Mouse (Mus musculus) lung, embryonic 16.5 days (tissue): ENCODE measurements around the gene Gm10974. TPM values are rescaled to one million over a fixed set of nuclear protein-coding genes. Genes with fewer than 3 reads are reported as not detected.
A peak's percentile ranks its signal among the peaks of the same experiment; 100 is the strongest.

Experiments used
- ATAC-seq: fragments of 200-750 bp; cut with Nextera tagmentation; 2 replicates; pipeline ENCODE4 v1.8.0; 2017; ENCODE audit warnings: low read depth, mild to moderate bottlenecking, moderate library complexity
- H3K27ac ChIP-seq: fragments of 300-500 bp; sonication (generic); 2 replicates; pipeline ENCODE4 v1.5.1; 2014; ENCODE audit warnings: mild to moderate bottlenecking, control low read depth, low read length
- H3K27me3 ChIP-seq: fragments of 300-500 bp; sonication (generic); 2 replicates; pipeline ENCODE4 v1.6.1; 2014; ENCODE audit warnings: low read depth, low read length, mixed read lengths; ENCODE audit not compliant: control insufficient read depth, insufficient read depth
- H3K36me3 ChIP-seq: fragments of 300-500 bp; sonication (generic); 2 replicates; pipeline ENCODE4 v1.6.1; 2014; ENCODE audit warnings: low read length; ENCODE audit not compliant: control insufficient read depth, insufficient read depth
- H3K4me1 ChIP-seq: fragments of 300-500 bp; sonication (generic); replicated peaks from 2 replicates; pipeline ENCODE4 v1.6.1; 2014; ENCODE audit warnings: low read length, mixed read lengths; ENCODE audit not compliant: control insufficient read depth, insufficient read depth
- H3K4me2 ChIP-seq: fragments of 300-500 bp; sonication (generic); 2 replicates; pipeline ENCODE4 v1.6.1; 2014; ENCODE audit warnings: low read depth, low read length, control low read depth
- H3K4me3 ChIP-seq: fragments of 300-500 bp; sonication (generic); 2 replicates; pipeline ENCODE4 v1.5.1; 2014; ENCODE audit warnings: mild to moderate bottlenecking, low read length, control low read depth
- H3K9ac ChIP-seq: fragments of 300-500 bp; sonication (generic); 2 replicates; pipeline ENCODE4 v1.6.1; 2014; ENCODE audit warnings: low read length, control low read depth
- H3K9me3 ChIP-seq: fragments of 300-500 bp; sonication (generic); 2 replicates; pipeline ENCODE4 v1.6.1; 2016; ENCODE audit warnings: low read length; ENCODE audit not compliant: control insufficient read depth
- WGBS: fragments of 180-500 bp; shearing (Covaris S2); extraction: QIAGEN DNeasy Blood & Tissue Kit; methylation state at CpG from one replicate; pipeline ENCODE4 v1.1.7; 2014; 5-methylcytosine and 5-hydroxymethylcytosine counted together
- polyA plus RNA-seq: library from polyadenylated mRNA; unstranded; fragments of >200 nt; fragmentation: Nextera tagmentation; extraction: Ambion mirVana; gene quantifications from 2 replicates; pipeline ENCODE4 v1.2.1, GENCODE M21; 2015

The Gm10974 gene
- polyA plus RNA-seq, 1 experiment from 2014 or later = not detected

DNA sequence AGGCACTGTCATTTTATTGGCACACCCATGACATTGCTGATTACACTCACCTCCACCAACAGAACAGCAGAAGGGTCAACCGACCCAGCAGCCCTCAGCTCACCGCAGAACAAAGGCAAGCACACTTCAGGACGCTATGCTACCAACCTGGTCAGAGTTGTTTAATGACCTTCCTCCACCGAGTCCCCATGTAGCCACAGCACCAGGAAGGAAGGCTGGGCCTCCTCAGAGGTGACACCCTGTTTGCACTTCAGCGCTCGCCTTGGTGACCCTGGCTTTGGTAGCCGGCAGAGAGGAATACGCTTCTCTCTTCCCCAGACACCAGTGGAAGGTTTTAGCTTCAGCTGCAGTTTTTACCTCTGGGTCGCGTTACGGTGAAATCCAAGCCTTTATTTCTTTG, 16.0 kb upstream of the Gm10974 start:
- ATAC-seq = no peak
- Histone ChIP-seq H3K27ac (no peak overlapping the region), H3K27me3 (no peaks in the 10 kb centered on the region), H3K4me1 (no peaks in the 10 kb centered on the region; the same call in 1 of the 2 replicates), H3K9me3 (no peaks in the 10 kb centered on the region), H3K36me3 (no peaks in the 10 kb centered on the region), H3K4me3 (no peak overlapping the region), H3K9ac (no peak overlapping the region), H3K4me2 (no peak overlapping the region)
- WGBS = 49% methylated on average over 11 of the region's 11 CpGs

- ATAC-seq = no peak
- WGBS = 76% methylated on average over 4 of the region's 4 CpGs
These were observed 14.6 kb upstream of the Gm10974 start for GRCm38 (mm10) chr7:66351074-66351473.

GRCm38 (mm10) chr7:66354911-66355310, 10.8 kb upstream of the Gm10974 start:
- no peak for ATAC-seq
- Histone ChIP-seq H3K4me2 (no peak overlapping the region), H3K36me3 (peaks cover 4% of the 10 kb centered on the region; the same call in 1 of the 2 replicates), H3K27ac (no peak overlapping the region), H3K9ac (no peak overlapping the region), H3K4me3 (no peak overlapping the region), H3K4me1 (no peaks in the 10 kb centered on the region), H3K27me3 (no peaks in the 10 kb centered on the region), H3K9me3 (no peaks in the 10 kb centered on the region)
- 48% methylated on average over 3 of the region's 3 CpGs for WGBS

More at GRCm38 (mm10) chr7:66351074-66351473, 14.6 kb upstream of the Gm10974 start:
- H3K4me1 ChIP-seq = no peaks in the 10 kb centered on the region; the same call in 1 of the 2 replicates
- no peaks in the 10 kb centered on the region for H3K27me3 ChIP-seq
- no peak overlapping the region for H3K9ac ChIP-seq
- H3K36me3 ChIP-seq = no peaks in the 10 kb centered on the region
- H3K4me2 ChIP-seq = no peak overlapping the region
- H3K4me3 ChIP-seq = no peak overlapping the region
- H3K9me3 ChIP-seq = no peaks in the 10 kb centered on the region
- H3K27ac ChIP-seq = no peak overlapping the region

- Histone ChIP-seq H3K9ac (no peak overlapping the region), H3K27me3 (no peaks in the 10 kb centered on the region), H3K36me3 (peaks cover 11% of the 10 kb centered on the region), H3K27ac (no peak overlapping the region), H3K9me3 (peaks cover 5% of the 10 kb centered on the region), H3K4me2 (no peak overlapping the region), H3K4me1 (no peaks in the 10 kb centered on the region), H3K4me3 (no peak overlapping the region)
- WGBS = 82% methylated on average over 8 of the region's 8 CpGs
- no peak for ATAC-seq
These were observed 9.7 kb upstream of the Gm10974 start for GRCm38 (mm10) chr7:66355791-66356522.

- H3K4me3 ChIP-seq = no peak overlapping the region
- ATAC-seq = no peak
- H3K9me3 ChIP-seq = peaks cover 19% of the 10 kb centered on the region
- no peaks in the 10 kb centered on the region for H3K4me1 ChIP-seq
- no peak overlapping the region for H3K9ac ChIP-seq
- 93% methylated on average over 3 of the region's 3 CpGs for WGBS
- no peak overlapping the region for H3K27ac ChIP-seq
- no peaks in the 10 kb centered on the region for H3K27me3 ChIP-seq
- no peak overlapping the region for H3K4me2 ChIP-seq
- H3K36me3 ChIP-seq = peaks cover 12% of the 10 kb centered on the region
These were observed 7.2 kb upstream of the Gm10974 start for GRCm38 (mm10) chr7:66358461-66358860.

DNA sequence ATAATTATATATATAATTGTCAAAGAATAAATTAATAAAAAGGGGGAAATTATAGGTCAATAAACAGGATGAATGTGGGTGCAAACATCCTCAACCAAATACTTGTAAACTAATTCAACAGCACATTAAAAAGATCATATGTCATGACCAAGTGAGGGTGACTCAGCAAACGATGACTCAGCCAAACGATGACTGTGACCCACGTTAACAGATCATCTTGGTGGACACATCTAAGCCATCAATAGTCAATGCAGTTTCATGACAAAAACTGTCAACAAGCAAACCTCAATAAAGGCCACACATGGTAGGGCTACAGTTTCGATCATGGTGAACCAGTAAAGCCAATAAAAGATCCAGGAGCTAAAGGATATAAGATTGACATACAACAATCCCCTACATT, 6.7 kb upstream of the Gm10974 start:
- H3K9ac ChIP-seq = no peak overlapping the region
- peaks cover 12% of the 10 kb centered on the region for H3K36me3 ChIP-seq
- H3K27ac ChIP-seq = no peak overlapping the region
- H3K27me3 ChIP-seq = no peaks in the 10 kb centered on the region
- peaks cover 19% of the 10 kb centered on the region for H3K9me3 ChIP-seq
- H3K4me3 ChIP-seq = no peak overlapping the region
- 85% methylated on average over 4 of the region's 4 CpGs for WGBS
- no peak overlapping the region for H3K4me2 ChIP-seq
- H3K4me1 ChIP-seq = no peaks in the 10 kb centered on the region
- ATAC-seq = no peak

- H3K4me2 ChIP-seq = no peak overlapping the region
- H3K27me3 ChIP-seq = no peaks in the 10 kb centered on the region
- H3K9ac ChIP-seq = no peak overlapping the region
- H3K4me1 ChIP-seq = peaks cover 11% of the 10 kb centered on the region
- H3K4me3 ChIP-seq = no peak overlapping the region
- 90% methylated on average over 11 of the region's 11 CpGs for WGBS
- ATAC-seq = no peak
- H3K27ac ChIP-seq = no peak overlapping the region
- peaks cover 12% of the 10 kb centered on the region for H3K36me3 ChIP-seq
- peaks cover 19% of the 10 kb centered on the region for H3K9me3 ChIP-seq
These were observed 1.2 kb upstream of the Gm10974 start for GRCm38 (mm10) chr7:66364491-66364890.

GRCm38 (mm10) chr7:66365411-66365810, 294 bp upstream of the Gm10974 start:
- Histone ChIP-seq H3K27me3 (no peaks in the 10 kb centered on the region), H3K9me3 (peaks cover 17% of the 10 kb centered on the region), H3K4me1 (peaks cover 19% of the 10 kb centered on the region), H3K36me3 (peaks cover 4% of the 10 kb centered on the region), H3K27ac (peak overlapping the region; percentile 19; the same call in 1 of the 2 replicates), H3K9ac (no peak overlapping the region), H3K4me3 (no peak overlapping the region), H3K4me2 (no peak overlapping the region)
- WGBS = 67% methylated on average over 2 of the region's 2 CpGs
- no peak for ATAC-seq

DNA sequence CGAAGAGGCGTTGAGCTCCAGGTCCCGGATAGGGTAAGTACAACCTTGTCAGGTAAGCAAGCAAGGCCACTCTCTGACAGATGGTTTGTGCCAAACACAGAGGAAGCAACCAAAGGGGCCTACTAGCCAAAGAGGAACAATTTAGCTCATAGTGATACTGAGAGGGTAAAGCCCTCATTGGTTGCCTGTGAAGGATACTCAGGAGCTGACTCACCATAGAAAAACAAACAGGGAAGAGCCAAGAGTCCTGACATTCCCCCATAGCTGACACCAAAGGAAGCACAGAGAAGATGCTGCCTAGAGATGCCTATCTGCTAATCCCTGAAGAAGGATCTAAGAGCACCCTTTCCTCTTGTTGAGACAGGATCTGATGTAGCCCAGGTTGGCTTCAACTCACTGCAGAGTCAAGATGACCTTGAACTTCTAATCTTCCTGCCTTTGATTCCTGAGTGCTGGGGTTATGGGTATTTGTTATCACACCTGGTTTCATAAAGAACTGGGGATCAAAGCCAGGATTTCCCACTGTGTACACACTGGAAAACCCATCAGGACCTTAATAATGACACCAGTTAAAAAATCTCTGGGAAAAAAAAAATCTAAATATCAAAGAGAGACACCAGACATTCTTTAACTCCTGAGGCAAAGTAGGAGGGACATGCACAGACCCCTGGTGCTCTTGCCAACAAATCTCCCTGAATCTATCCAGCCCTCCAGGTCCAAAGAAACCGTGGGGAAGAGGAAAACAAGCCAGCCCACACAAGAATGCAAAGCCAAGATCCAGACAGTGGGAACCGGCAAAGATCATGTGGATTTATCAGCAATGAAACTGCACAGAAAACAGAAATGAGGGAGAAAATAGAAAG, 3.6 kb downstream of the Gm10974 start:
- Histone ChIP-seq H3K4me3 (no peak overlapping the region), H3K36me3 (no peaks in the 10 kb centered on the region), H3K27ac (peak overlapping the region; percentile 67), H3K4me2 (no peak overlapping the region), H3K27me3 (no peaks in the 10 kb centered on the region), H3K9ac (no peak overlapping the region), H3K9me3 (no peaks in the 10 kb centered on the region), H3K4me1 (peaks cover 19% of the 10 kb centered on the region)
- WGBS = 58% methylated on average over 5 of the region's 5 CpGs
- ATAC-seq = no peak
